Mouse (Mus musculus) limb, embryonic 14.5 days (tissue): ENCODE measurements at regions not wholly inside any gene's neighbourhood (a gene's known extent, or its start where the extent isn't known, plus 50 kb on each side); places are given as distances from the start of the nearest gene placed in this dataset.

Experiments
- ATAC-seq: fragments of 200-750 bp; cut with Nextera tagmentation; 2 replicates; pipeline ENCODE4 v1.8.0; 2017; ENCODE audit warnings: low read depth, moderate number of reproducible peaks, moderate TSS enrichment; ENCODE audit not compliant: low FRiP score
- DNase-seq: peaks from one replicate; pipeline ENCODE4 v3.0.0-alpha.2; 2015; ENCODE audit warnings: low spot score
- H3K27ac ChIP-seq: fragments of 300-500 bp; sonication (generic); replicated peaks from 2 replicates; pipeline ENCODE4 v1.5.1; 2014; ENCODE audit warnings: low read depth, mild to moderate bottlenecking, low read length, moderate library complexity, mixed read lengths
- H3K27me3 ChIP-seq: fragments of 300-500 bp; sonication (generic); 2 replicates; pipeline ENCODE4 v1.6.1; 2014; ENCODE audit warnings: low read length, mixed read lengths; ENCODE audit not compliant: control insufficient read depth, insufficient read depth
- H3K36me3 ChIP-seq: fragments of 300-500 bp; sonication (generic); 2 replicates; pipeline ENCODE4 v1.6.1; 2014; ENCODE audit warnings: mild to moderate bottlenecking, low read length, moderate library complexity, mixed read lengths; ENCODE audit not compliant: control insufficient read depth, insufficient read depth
- H3K4me1 ChIP-seq: fragments of 300-500 bp; sonication (generic); 2 replicates; pipeline ENCODE4 v1.6.1; 2014; ENCODE audit warnings: antibody characterized with exemption, low read length, mixed read lengths; ENCODE audit not compliant: control insufficient read depth, insufficient read depth
- H3K4me2 ChIP-seq: fragments of 300-500 bp; sonication (generic); replicated peaks from 2 replicates; pipeline ENCODE4 v1.6.1; 2014; ENCODE audit warnings: low read depth, mild to moderate bottlenecking, low read length, moderate library complexity; ENCODE audit not compliant: severe bottlenecking
- H3K4me3 ChIP-seq: fragments of 300-500 bp; sonication (generic); replicated peaks from 2 replicates; pipeline ENCODE4 v1.5.1; 2014; ENCODE audit warnings: low read length
- H3K9ac ChIP-seq: fragments of 300-500 bp; sonication (generic); 2 replicates; pipeline ENCODE4 v1.6.1; 2014; ENCODE audit warnings: mild to moderate bottlenecking, low read depth, low read length, moderate library complexity; ENCODE audit not compliant: severe bottlenecking
- H3K9me3 ChIP-seq: fragments of 300-500 bp; sonication (generic); 2 replicates; pipeline ENCODE4 v1.6.1; 2016; ENCODE audit warnings: low read length; ENCODE audit not compliant: control insufficient read depth
- POLR2A ChIP-seq: fragments of 200-500 bp; IDR thresholded peaks from 2 replicates; pipeline ENCODE4 v1.8.0; 2012; ENCODE audit warnings: inconsistent platforms, mild to moderate bottlenecking, moderate library complexity, borderline replicate concordance; ENCODE audit not compliant: insufficient read depth, insufficient read length; ENCODE audit errors: extremely low read depth
- WGBS: fragments of 180-500 bp; shearing (Covaris S2); extraction: QIAGEN DNeasy Blood & Tissue Kit; methylation state at CpG from one replicate; pipeline ENCODE4 v1.1.7; 2014; 5-methylcytosine and 5-hydroxymethylcytosine counted together

DNA sequence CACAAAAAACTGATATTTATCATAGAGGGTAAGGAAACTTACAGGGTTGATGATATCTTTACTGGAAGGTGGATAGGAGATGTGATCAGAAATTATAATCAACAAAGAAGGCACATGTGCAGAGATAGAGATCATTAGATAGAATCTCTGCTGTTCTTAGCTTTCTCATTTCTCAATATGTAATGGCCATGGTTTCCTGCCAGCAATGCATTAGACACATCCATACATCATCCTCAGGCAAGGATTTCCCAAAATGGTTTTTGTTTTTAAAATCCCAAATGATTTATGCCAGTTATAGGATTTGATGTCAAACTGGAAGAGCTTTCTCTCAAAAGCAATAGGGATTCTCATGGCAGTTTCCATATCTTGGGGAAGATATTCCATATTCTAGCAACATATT lies 52.0 kb upstream of the C030005K15Rik start:
- Histone ChIP-seq H3K27me3 (no peaks in the 10 kb centered on the region), H3K4me1 (no peaks in the 10 kb centered on the region), H3K36me3 (no peaks in the 10 kb centered on the region), H3K4me3 (no peak overlapping the region), H3K9ac (no peak overlapping the region), H3K27ac (no peak overlapping the region), H3K4me2 (no peak overlapping the region), H3K9me3 (no peaks in the 10 kb centered on the region)
- ATAC-seq, result no peak
- no peak for DNase-seq
- no peak for TF ChIP-seq POLR2A

DNA sequence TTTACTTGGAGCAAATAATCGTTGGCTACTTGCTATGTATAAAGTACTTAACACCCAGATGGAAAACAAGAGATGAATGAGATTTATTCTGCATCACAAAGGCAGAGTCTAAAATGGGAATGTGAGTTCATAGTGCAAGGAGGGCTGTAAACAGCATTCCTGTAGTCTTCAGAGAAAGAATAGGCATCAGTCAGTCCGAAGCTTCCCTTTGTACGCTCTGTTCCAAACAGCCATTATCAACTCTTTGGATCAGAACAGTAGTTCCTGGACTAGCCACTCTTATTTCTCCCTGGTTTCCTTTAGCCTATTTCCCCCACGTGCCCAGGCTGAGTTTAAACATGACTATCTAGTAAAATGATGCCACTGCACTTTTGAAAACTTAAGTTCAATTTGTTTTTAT lies 52.8 kb upstream of the C030005K15Rik start:
- Histone ChIP-seq H3K4me2 (no peak overlapping the region), H3K27me3 (no peaks in the 10 kb centered on the region), H3K4me3 (no peak overlapping the region), H3K36me3 (no peaks in the 10 kb centered on the region), H3K4me1 (no peaks in the 10 kb centered on the region), H3K9me3 (no peaks in the 10 kb centered on the region), H3K9ac (no peak overlapping the region), H3K27ac (no peak overlapping the region)
- DNase-seq (no peak), ATAC-seq (no peak)
- WGBS, result 76% methylated on average over 4 of the region's 4 CpGs
- TF ChIP-seq POLR2A, result no peak

DNA sequence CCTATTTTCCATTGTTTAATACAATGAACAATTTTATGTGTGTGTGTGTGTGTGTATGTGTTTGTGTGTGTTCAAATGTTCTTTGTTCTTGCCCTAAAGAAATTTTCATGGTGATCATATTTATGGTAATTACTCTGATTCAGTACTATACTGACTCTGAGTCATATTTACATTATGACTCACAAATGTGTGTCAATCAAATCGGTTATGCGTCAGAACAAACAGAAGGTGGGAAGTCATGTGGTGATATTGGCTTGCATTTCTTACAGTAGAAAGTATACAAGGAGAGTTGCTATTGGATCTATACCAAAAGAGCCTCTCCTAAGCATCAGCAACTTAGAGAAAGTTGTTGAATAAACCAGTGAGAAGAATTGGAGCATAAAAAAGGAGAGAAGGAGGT lies 67.2 kb upstream of the C030005K15Rik start:
- no peak for DNase-seq
- H3K4me2 ChIP-seq, result no peak overlapping the region
- ATAC-seq, result no peak
- H3K9ac ChIP-seq, result no peak overlapping the region
- WGBS, result 89% methylated on average over 2 of the region's 2 CpGs
- H3K27ac ChIP-seq, result no peak overlapping the region
- H3K4me3 ChIP-seq, result no peak overlapping the region
- no peaks in the 10 kb centered on the region for H3K27me3 ChIP-seq
- H3K36me3 ChIP-seq, result no peaks in the 10 kb centered on the region
- no peaks in the 10 kb centered on the region for H3K4me1 ChIP-seq
- no peaks in the 10 kb centered on the region for H3K9me3 ChIP-seq
- no peak for TF ChIP-seq POLR2A

DNA sequence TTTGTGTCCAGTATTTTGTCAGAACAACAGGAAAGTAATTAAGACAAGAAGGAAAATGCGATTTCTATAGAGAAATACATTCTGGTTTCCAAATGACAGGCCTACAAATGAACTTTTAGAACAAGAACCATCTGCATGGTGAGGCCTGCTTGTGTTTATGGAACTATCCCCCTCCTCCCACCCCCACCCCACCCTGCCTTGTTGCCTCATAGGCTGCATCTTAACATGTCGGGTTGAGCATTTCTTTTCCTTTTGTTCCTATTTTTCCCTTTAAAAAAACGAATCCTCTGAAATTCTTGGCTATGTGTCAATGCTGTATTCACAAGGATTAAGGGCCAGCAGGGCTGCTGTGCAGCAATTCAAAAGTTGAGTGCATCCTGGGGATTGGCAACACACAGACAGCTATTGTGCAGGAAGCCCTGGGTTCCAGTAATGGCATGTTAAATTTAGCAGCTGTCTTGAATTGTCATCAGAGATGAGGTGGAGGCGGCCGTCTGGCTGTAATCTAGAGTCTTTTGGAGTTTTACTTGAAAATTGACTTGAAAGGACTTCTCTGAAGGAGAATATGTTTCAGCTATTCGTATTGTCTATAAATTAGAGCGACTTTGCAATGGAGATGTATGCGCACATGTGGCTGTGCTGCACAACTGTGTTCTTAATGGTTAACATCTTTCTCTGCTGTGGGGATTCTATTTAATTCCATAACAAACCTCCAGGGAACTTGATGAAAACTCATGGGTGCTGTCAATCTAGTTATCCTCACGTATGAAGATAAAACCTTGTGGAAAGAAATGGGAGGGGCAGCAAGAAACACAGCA lies 75.1 kb upstream of the C030005K15Rik start:
- peak; percentile 84 for ATAC-seq
- 45% methylated on average over 9 of the region's 9 CpGs for WGBS
- no peak for TF ChIP-seq POLR2A
- H3K9ac ChIP-seq, result no peak overlapping the region
- no peaks in the 10 kb centered on the region for H3K27me3 ChIP-seq
- no peak overlapping the region for H3K4me2 ChIP-seq
- no peaks in the 10 kb centered on the region for H3K4me1 ChIP-seq
- H3K9me3 ChIP-seq, result no peaks in the 10 kb centered on the region
- peak; percentile 63 for DNase-seq
- no peaks in the 10 kb centered on the region for H3K36me3 ChIP-seq
- no peak overlapping the region for H3K27ac ChIP-seq
- no peak overlapping the region for H3K4me3 ChIP-seq

DNA sequence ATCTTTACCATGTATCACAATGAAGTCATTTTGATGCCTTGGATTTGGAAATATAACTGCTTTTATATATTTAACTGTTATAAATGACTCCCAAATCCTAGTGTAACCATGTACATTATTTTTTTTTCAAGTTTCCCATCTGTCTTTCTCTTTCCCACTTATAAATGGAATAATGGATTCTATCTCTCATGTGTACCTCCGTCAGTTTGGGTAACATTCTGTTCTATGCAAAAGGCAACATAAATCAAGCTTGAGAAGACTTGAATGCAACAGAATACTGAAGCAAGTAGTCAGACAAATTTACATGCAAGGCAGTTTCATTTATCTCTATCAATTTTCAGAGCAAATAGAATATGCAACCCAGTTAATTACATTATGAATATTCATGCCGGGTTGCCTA lies 81.4 kb upstream of the C030005K15Rik start:
- no peaks in the 10 kb centered on the region for H3K9me3 ChIP-seq
- ATAC-seq (no peak), DNase-seq (no peak)
- 88% methylated on average over 2 of the region's 2 CpGs for WGBS
- H3K4me3 ChIP-seq, result no peak overlapping the region
- H3K4me1 ChIP-seq, result no peaks in the 10 kb centered on the region
- TF ChIP-seq POLR2A, result no peak
- H3K9ac ChIP-seq, result no peak overlapping the region
- H3K36me3 ChIP-seq, result no peaks in the 10 kb centered on the region
- H3K27ac ChIP-seq, result no peak overlapping the region
- no peak overlapping the region for H3K4me2 ChIP-seq
- H3K27me3 ChIP-seq, result no peaks in the 10 kb centered on the region
